Mouse (Mus musculus) cortical plate, adult 2 months (tissue): ENCODE measurements around the gene Cog3.

Source experiments
- CTCF ChIP-seq: fragments of 200-500 bp; IDR thresholded peaks from 2 replicates; pipeline ENCODE4 v1.5.1; 2011; ENCODE audit warnings: mild to moderate bottlenecking, control low read depth, low read length; ENCODE audit not compliant: insufficient read depth; ENCODE audit errors: extremely low read depth
- POLR2A ChIP-seq: fragments of 200-500 bp; IDR thresholded peaks from 2 replicates; pipeline ENCODE4 v1.6.1; 2011; ENCODE audit warnings: mild to moderate bottlenecking, low read length, control low read depth; ENCODE audit not compliant: insufficient read depth; ENCODE audit errors: extremely low read depth

GRCm38 (mm10) chr14:75749123-75749522 is 5.2 kb downstream of the Cog3 start:
- TF ChIP-seq CTCF (no peak), POLR2A (no peak)
